Mouse (Mus musculus): ENCODE results near the gene Tifab.
A peak's percentile ranks its signal among the peaks of the same experiment; 100 is the strongest.

Gene Tifab

DNA sequence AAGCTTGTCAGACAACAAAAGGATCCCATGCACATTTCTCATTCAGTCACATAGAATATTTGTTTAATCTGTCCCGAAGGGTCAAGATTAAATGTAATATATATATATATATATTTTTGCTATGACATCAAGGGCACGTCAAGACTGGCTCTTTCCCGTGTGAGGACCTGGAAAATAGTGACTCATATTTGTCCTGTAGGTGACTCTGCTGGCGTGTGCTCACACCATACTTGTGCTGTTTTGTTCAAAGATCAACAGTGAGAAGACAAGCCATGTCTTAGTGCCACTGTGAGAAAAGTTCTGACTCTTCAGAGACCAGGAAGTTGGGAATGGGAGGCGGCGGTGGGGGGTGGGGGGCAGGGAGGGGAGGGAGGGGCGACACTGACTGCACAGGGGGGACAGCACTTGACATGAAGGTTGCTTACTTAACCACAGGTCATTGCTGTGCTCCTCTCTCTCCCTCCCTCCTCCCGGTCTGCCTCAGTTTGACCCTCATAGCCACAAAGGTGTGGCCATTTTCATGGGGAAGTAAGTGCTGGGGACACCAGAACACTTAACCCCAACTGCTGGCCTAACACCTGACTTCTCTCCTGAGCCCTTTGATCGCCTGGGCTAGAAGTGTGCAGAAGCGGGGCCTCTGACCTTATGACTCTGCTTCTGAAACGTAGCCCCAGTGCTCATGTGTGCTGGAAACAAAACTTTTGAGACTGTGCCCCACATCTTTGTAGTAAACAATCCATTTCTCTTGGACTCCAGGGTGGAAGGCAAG lies 36.1 kb downstream of the Tifab start:
- no peak for DNase-seq (ENCODE audit: extremely low spot score, low spot score)

DNA sequence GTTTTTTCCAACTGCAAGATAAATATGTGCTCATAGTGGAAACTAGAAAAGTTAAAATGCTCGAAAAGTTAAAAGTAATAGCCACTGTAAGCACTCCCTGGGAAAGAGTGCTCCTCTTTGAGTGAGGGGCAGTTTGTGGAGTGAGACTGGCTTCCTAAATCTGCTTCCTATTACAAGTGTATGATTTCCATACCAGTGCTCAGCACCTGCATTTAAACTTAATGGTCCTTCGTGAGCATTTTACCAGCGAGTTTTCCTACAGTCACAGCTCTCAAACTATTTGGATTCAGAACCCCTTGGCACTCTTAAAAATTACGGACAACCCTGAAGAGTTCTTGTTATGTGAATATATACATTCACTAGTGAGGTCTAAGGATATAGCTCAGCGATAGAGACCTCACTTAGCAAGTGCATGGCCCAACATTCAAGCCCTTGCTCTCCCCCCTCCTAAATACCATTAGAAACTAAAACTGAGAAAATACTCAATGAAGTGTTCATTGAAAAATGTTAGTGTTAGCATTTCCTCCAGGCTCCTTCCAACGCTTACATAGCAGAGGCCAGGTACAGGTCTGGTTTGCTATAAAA lies 39.4 kb downstream of the Tifab start:
- DNase-seq (ENCODE audit: extremely low spot score, low spot score) = no peak

DNA sequence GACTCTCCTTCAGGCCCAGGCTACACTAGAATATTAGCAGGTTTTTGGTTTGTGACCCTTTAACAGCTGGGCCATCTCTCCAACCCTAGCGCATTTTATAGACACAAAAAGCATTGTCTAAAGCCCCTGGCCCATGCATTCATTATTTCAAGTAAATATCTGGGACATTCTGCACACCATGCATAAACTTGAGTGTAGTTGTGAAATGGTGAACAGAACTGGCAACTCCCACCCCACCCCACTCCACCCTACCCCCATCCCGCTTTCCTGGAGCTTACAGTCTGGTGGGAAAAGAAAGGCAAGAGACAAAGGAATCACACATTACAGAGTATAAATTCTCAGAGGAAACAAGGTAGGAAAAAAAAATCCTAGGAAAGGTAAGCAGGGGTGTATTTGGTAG lies 42.5 kb downstream of the Tifab start, which contains the start of gene H2afy:
Gene H2afy (minus strand): TSS at position 162 of the 400 bp plus-strand sequence.
- DNase-seq (ENCODE audit: extremely low spot score, low spot score) = no peak

DNA sequence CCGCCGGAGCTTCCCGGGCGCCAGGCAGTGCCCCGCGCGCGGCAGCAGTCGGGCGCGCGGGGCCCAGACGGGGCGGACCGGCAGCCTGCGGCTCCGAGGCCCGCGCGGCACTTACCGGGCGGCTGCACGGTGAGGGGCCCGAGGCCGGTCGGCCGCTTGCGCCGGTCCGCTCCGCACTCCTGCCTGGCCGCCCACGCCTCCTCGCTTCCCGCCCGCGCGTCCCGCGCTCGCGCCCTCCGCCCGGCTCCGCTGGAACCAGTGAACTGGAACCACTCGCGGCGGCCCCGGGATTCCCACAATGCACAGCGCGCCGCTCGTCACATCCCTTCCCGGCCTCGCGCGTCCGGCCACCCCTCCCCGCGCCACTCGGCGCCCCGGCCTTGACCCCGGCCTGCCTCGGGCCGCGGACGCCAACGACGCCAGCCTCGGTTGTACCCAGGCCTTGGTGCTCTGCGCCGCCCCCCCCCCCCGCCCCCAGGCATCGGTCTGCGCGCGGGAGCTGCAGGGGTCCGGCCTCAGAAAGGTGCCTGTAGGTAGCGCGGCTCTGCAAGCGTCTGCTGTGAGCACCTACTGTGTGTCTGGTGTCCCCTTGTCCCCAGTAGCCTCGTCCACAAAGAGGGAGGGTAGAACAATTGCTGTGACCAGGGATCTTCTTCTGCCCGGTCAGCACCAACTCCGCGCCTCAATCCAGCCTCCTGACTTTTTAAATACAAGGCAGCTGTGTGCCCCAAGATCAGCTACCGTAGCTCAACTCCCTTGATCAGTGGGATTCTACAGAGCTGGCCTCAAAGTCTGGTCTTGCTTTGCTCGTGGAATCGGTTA lies 43.2 kb downstream of the Tifab start:
- DNase-seq (ENCODE audit: extremely low spot score, low spot score) = peak; percentile 91

DNA sequence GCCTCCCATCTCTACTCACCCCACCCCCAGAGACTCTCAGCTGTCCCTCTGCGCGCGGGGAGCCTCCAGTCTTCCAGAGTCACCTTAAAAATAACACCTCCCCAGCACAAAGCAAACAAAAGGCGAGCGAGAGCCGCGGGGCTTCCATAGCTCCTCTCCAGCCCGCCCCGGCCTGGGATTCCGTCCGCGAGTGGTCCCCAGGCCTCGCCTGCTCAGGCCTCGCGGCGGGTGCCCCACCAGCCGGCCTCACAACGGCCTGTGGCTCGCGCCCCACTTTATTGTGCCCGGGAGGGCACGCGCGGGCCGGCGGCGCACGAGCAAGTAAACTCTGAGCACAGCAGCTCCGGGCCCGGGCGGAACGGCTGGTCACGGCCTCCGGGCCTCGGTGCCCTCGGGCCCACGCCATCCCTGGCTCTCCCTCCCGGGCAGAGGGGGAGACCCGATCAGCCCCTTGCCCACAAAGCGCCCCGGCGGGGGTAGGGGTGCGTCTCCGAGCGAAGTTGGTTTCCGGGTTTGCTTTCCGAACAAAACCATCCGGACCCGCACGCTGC lies 44.0 kb downstream of the Tifab start:
- DNase-seq (ENCODE audit: extremely low spot score, low spot score) = peak; percentile 71

DNA sequence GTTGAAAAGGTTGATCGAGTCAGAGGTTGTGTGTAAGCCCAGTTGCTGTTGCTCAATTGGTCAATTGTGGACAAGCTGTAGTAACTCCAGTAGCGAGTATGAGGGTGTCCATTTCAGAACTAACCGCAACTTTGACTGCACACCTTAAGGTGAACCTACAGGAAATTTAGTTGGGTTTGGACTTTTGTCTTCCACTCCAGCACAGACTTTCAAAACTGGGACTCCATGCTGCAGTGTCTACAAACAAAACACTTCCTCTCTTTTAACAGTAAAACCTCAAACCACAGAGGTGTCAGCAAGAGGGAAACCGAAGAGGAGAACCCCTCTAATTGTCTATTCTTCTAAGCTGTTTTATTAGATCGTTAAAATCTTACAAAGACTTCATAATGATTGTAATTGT lies 44.7 kb downstream of the Tifab start:
- DNase-seq (ENCODE audit: extremely low spot score, low spot score) = no peak

DNA sequence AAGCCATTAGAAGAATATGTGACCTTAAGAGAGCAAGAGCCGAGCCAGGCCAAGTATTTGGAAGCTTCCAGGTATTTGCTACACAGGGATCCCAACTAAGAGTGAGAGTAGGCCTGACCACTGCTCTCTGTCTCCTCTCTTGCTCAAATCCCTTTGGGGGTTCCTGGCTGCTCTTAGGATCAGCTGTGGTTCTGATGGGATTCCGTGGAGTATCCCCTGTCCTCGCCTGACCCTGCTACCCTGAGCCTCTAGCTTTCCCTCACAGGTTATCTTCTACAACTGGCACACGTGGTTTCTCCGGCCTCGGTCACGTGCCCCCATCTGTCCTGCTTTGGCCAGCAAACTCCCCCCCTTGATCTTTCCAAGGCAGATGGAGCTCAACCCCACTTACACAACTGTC lies 45.7 kb downstream of the Tifab start:
- no peak for DNase-seq (ENCODE audit: extremely low spot score, low spot score)

DNA sequence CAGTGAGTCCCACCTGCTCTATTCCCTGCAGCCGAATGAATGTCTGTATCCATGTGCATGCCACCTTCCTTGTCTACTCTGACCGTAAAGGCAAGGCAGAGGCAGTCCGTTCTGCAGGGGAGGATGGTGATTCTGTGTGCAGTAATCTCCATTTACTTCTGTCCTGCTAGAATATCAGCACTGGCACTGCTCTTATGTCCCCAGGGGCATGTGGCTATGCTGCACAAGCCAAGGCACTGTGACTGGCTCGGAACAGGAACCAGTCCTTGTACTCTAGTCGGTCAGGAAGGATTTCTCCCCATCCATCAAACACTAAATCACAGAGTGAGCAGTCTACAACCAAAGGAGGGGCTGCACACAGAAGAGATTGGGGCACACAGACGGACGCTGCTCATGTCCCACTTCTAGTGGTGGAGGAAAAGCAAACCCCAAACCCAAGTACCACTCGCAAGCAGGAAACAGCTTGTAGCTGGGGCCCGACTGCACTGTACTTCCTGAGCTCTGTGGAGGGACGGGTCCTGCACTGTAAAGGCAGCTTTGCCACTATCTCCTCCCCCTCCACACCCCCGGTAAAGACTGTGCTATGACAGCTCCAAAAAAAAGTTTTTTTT lies 46.3 kb downstream of the Tifab start:
- DNase-seq (ENCODE audit: extremely low spot score, low spot score) = no peak

DNA sequence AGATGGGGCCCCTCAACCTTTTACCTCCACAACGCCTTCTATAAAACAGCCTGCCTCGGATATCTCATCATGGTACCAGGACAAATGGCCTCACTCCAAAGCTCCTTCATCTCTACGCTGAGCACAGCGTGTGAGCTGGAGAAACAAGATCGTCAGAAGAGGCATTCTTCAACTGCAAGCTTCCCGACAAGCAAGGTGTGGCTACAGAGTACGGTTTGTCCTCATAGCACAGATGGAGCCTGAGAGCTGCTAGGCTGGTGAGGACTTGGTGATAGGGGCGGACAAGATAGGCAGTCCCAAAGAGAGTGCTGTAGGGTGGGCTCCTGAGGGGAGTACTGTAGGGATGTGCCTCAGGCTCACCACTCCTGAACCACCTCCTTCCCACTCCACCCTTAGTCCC lies 48.1 kb downstream of the Tifab start:
- DNase-seq (ENCODE audit: extremely low spot score, low spot score) = no peak

DNA sequence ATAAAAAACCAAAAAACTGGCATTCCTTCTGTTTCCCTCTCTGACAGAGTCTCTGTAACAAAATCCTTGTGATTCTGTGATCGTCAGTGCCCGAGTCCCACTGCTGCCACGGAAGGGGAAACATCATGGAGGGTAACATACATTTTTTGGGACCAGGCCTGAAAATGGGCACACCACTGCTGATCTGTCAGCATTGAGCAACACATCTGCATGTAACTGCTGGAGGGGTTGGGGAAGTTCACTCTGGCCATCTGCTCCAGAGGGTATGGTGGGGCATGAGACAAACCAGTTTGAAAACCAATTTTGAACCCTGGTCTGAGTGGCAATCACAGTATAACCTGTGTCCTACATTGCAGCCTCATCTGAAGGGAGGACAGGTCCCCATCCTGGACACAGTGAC lies 49.1 kb downstream of the Tifab start:
- DNase-seq (ENCODE audit: extremely low spot score, low spot score) = no peak

DNA sequence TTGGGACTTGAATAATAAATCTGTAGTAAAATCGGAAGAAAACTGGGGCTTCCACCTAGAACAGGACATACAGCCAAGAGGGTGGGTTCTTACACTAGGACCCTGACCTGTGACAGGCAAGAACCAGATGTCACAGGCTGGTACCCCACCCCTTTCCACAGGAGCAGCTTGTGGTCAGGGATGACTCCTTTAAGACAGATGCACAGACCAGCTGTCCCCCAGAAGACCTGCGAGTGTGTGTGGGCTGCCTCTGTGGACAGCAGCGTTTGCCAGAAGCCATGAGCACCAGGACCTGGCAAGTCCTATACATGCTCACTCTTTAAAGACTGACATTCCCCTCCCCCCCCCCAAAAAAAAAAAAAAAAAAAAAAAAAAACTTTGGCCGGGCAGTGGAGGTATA lies 49.7 kb downstream of the Tifab start:
- DNase-seq (ENCODE audit: extremely low spot score, low spot score) = no peak

DNA sequence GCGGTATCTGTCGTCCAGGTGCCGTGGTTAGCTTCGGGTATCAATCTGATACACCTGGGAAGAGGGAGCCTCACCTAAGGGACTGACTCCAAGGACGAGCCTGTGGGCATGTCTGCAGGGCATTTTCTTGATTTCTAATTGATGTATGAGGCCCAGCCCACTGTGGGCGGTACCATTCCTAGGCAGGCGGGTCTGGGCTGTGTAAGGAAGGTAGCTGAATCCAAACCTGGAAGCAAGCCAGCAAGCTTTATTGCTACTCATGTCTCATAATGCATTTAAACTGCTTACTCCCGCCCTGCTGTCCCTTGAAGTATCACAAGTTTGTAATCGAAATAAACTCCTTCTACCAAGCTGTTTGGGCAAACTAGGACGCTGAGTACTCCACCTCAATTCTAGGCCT lies 53.1 kb downstream of the Tifab start:
- DNase-seq (ENCODE audit: extremely low spot score, low spot score) = no peak

Data from neural tube, embryonic 10.5 days (tissue).